Mouse (Mus musculus) spleen, adult 12 weeks (tissue): ENCODE measurements around the gene Ciita.

ENCODE experiments used
- DNase-seq: peaks from one replicate; pipeline ENCODE4 v3.0.0; 2022; ENCODE audit warnings: low spot score

Gene Ciita

DNA sequence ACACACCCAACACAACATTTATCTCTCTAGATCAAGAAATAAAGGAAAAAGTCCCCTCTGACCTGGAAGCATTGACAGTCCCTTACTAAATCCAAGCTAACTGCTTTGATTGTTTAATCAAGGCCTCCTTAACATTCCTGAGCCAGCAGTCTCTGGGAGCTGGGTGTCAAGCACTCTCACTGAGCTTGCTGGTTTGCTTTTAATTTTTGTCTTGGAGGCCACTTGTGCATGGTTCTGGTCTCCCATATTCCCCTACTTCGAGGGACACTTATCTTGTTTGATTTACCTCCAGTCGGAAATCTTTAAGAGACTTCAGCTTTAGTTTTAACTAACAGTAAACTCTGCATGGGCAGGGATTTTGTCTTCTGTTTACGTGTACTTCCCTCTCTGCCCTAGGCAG lies 4.9 kb upstream of the Ciita start:
- DNase-seq, result no peak

DNA sequence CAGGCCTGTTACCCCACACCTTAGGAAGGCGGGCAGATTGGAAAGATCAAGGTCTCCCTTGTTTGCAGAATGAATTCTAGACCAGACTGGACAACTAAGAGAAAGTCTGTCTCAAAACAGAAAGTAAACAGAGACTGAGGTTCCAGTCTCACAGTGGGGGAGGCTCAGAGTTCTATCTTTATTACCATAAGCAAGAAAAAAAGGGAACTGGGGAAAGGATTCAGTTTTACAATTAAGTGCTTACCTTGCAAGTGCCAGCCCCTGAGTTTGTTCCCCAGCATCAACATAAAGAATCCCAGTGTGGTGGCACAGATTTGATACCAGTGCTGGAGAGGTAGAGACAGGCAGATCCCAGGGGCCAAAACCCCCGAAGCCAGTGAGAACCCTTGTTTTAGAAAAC lies 3.9 kb upstream of the Ciita start:
- DNase-seq, result no peak

DNA sequence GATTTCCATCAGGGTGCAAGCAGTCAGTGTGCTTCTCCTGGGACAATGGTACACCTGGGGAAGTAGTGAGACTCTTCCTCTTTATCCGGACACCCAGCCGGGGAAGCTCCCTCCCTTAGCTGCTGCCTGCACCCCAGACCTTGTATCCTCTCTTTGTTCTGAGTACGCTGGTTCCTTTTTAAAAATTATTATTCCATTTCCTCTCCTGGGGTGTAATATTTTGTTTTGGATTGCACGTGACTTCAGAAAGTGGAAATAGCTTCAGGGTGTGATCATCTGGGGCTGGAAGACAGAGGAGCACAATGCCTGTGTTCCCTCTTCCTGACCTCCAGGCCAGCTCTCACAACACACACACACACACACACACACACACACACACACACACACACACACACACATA lies 2.5 kb downstream of the Ciita start:
- DNase-seq, result no peak

DNA sequence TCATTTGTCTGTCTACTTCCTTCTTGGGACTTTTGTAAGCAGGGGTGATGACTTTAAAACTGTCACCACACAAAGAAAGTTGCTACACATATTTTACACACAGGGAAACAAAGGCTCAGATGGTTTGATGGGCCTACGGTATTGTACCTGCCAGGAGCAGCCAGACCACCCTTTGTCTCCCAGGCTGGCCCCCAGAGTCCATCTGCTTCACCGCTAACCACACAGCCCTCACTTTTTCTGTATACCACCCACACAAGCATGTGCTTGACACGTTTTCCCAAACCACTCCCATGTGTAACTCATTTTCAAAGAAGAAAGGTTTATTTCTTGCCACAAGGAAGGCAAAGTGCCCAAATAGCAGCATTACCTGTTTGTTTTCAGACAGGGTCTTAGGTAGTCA lies 7.1 kb downstream of the Ciita start:
- DNase-seq, result no peak

DNA sequence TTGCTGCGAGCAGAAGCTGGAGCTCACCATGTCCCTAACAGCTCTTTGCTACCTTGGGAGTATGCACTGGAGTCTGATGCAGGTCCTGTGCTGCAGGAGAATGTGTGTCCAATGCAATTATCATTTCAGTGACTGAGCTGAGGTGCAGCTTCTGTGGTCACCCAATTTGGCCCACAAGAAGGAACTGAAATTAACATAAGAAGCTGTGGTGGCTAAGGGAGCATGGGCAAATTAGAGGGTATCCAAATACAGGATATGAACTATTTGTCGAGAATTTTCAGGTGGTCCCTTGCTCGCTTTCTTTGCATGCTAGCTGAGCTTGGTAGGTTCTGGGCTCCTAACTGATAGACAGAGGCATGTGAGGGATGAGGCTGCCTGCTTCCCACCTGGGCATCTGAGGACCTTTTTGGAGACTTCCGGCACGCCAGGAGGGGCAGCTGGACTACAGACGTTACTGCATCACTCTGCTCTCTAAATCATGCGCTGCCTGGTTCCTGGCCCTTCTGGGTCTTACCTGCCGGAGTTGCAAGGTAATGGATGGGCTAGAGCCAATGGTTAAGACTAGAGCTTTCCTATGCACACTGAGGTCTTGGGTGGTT lies 8.1 kb downstream of the Ciita start:
- DNase-seq, result no peak

- DNase-seq, result no peak
Observed at GRCm38 (mm10) chr16:10488769-10489481, 9.1 kb downstream of the Ciita start.

GRCm38 (mm10) chr16:10489483-10489882 lies 9.6 kb downstream of the Ciita start:
- DNase-seq, result no peak

- DNase-seq, result no peak
Observed at GRCm38 (mm10) chr16:10489904-10490457, 10.1 kb downstream of the Ciita start.

- DNase-seq, result no peak
Observed at GRCm38 (mm10) chr16:10490503-10491150, 10.8 kb downstream of the Ciita start.

DNA sequence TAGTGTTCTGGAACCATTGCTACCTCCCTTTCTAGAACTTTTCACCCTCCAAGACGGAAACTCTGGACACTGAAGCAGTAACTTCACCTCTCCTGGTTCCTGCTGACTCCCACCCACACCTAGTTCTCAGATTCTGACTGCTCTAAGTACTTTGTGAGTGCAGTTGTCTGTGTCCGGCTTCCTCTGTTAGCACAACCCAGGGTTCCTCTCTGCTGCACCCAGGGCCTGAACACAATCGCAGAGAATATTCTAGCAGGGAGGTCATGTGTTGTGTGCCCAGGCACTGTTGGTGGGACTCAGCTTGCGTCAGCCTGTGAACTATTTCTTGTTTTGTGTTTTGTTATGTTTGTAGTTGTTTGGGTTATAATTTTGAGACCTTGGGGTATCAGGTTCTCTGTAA lies 11.9 kb downstream of the Ciita start:
- peak; percentile 15 for DNase-seq

GRCm38 (mm10) chr16:10492587-10492986 lies 12.7 kb downstream of the Ciita start:
- no peak for DNase-seq

- no peak for DNase-seq
Observed at GRCm38 (mm10) chr16:10495824-10496298, 16.0 kb downstream of the Ciita start.

DNA sequence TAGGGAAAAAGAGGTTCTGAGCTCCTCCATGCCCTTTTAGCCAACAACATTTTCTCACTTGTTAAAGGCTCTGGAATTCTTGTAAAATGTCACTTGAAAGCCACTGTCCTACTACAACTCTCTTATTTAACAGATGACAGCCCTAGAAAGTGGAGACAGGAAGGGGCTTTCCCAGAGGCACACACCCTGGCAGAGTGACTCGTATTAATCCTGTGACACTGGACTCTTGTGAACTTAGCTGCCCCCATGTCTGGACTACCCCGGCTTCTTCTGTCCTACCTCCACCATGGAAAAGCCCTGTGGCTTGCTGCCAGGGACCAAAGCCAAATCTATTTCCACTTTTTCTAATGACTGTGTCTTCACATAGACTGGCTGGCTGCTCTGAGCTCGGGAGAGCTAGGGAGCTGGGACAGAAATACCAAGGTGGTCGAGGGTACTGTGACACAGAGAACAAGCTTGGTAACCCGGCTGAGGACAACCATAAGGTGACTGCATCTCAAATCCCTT lies 18.3 kb downstream of the Ciita start:
- no peak for DNase-seq

DNA sequence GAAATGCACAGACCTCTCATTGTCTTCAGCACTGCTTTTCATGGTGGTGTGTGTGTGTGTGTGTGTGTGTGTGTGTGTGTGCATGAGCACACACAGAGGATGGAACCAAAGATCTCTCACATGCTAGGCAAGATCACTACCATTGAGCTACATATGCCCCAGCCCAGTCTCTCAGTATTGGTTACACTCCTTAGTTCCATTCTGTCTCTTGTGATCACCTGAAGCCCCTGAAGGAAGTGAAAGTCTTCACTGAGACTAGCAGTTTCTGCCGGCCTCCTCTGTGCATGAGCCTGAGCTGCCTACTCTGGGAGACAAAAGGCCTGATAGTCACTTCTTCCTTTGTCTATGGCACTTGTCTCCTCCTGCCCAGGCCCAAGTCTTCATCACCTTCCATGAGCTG lies 19.3 kb downstream of the Ciita start:
- DNase-seq, result no peak

- no peak for DNase-seq
Observed at GRCm38 (mm10) chr16:10501865-10502264, 22.0 kb downstream of the Ciita start.

DNA sequence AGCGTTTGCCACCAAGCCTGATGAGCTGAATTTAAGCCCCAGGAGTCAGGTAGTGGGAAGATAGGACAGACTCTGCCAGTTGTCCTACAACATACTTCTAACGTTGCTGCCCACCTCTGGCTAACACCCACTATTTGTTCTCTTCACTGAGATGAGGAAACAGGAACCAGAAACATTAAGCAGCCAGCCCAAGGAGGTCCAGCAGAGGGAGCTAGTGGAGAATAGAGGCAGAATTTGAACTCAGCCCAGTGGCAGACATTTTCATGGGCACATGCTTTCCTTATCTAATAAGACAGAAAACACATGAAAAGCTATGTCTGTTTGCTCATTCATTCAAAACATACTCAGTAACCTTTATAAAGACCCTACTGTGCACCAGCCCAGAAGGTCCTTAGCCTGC lies 23.2 kb downstream of the Ciita start:
- DNase-seq, result no peak

DNA sequence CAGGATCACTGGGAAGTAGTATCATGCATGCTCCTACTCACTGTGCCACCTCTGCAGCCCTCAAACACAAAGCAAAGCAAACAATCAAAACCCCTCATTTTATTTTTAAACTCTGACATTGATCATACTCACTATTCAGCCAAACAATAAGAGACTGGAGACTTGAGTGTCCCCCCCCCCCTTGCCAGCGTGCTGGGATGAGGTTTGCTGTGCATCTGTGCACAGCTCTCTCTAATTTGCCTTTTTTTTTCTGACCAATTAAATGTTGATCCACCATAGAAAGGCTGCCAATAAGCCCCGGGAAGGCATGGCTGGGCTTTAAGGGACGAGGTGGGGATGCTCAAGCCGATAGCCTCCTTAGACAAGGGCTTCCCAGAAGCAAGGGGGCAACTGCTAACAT lies 27.6 kb downstream of the Ciita start:
- no peak for DNase-seq

DNA sequence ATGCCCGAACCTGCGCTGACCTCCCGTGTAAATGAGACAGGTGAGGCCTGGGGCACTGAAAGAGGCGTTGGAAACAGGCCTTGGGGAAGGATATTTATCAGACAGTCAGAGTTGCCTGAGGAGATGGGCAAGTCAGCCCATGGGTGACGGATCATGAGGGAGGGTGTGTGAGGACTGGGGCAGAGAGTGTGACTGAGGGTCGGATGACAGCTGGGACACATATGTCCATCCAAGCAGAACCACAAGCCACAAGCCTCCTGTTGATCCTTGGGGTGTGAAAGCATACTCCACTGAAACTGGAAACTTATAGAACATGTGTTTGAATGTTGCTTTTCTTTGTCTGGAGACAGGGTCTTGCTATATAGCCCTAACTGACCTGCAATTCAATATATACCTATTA lies 28.8 kb downstream of the Ciita start:
- peak; percentile 19 for DNase-seq

- no peak for DNase-seq
Observed at GRCm38 (mm10) chr16:10510477-10511133, 30.7 kb downstream of the Ciita start.

DNA sequence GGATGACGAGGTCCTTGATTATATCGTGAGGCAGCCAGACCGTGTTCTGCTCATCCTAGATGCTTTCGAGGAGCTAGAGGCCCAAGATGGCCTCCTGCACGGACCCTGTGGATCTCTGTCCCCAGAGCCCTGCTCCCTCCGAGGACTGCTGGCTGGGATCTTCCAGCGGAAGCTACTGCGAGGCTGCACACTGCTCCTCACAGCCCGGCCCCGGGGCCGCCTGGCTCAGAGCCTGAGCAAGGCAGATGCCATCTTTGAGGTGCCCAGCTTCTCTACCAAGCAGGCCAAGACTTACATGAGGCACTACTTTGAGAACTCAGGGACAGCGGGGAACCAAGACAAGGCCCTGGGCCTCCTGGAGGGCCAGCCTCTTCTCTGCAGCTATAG lies 31.3 kb downstream of the Ciita start:
- no peak for DNase-seq

DNA sequence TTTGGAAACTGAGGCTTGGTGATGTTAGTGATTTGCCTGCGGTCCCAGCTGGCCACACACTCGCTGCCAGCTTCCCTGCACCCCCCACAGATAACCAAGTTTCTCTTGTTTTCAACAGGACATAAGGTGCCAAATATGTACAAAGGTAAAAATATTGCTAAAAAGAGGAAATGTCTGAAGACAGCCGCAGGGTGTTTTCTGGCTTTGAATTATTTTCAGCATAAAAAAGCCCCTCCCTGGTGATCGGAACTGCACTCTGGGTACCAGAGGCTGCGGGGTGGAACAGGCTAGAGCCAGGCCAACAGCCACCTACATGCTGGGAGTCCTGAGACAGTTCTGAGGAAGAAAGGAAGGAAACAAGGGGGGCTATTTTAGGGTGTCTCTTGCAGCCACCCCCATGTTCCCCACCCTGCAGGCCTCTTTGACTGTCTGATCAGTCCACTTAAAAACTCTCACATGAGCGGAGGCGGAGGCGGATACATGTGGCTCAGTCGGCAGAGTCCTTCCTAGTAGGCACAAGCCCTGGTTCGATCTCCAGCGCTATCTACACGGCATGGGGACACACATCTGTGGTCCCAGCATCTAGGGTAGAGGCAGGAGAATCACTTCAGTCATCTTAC lies 36.2 kb downstream of the Ciita start:
- peak; percentile 36 for DNase-seq

DNA sequence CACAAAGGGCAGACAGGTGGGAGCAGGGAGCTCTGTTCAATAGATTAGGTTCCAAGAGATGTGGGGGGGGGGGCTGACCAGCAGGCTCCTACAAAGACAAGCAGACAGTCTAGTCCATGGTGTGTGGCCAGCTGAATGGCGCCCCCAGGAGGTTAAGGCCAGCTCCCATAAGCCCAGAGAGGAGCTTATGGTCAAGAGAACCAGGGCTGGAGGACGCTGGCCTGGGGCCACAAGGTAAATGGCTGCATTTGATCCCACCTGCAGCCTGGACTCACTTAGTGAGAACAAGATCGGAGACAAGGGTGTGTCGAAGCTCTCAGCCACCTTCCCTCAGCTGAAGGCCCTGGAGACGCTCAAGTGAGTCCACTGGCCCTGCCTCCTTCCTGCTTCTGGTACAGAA lies 38.2 kb downstream of the Ciita start:
- no peak for DNase-seq
